Mouse (Mus musculus) embryonic facial prominence, embryonic 11.5 days (tissue): Measurements from ENCODE around the gene Tmsb4x. TPM values are rescaled to one million over a fixed set of nuclear protein-coding genes. Genes with fewer than 3 reads are reported as not detected.

Source experiments
- ATAC-seq: fragments of 200-750 bp; cut with Nextera tagmentation; replicated peaks from 2 replicates; pipeline ENCODE4 v1.8.0; 2017; ENCODE audit warnings: low read depth; ENCODE audit not compliant: insufficient number of reproducible peaks, low FRiP score, low TSS enrichment
- DNase-seq: peaks from one replicate; pipeline ENCODE4 v3.0.0-alpha.2; 2015; ENCODE audit warnings: low spot score
- H3K27ac ChIP-seq: fragments of 300-500 bp; sonication (generic); replicated peaks from 2 replicates; pipeline ENCODE4 v1.5.1; 2014; ENCODE audit warnings: mild to moderate bottlenecking, low read depth, low read length, control low read depth
- H3K27me3 ChIP-seq: fragments of 300-500 bp; sonication (generic); 2 replicates; pipeline ENCODE4 v1.6.1; 2014; ENCODE audit warnings: mild to moderate bottlenecking, low read length, moderate library complexity, mixed read lengths; ENCODE audit not compliant: control insufficient read depth, insufficient read depth
- H3K36me3 ChIP-seq: fragments of 300-500 bp; sonication (generic); replicated peaks from 2 replicates; pipeline ENCODE4 v1.6.1; 2014; ENCODE audit warnings: low read depth, mild to moderate bottlenecking, low read length, moderate library complexity, mixed read lengths; ENCODE audit not compliant: control insufficient read depth, insufficient read depth
- H3K4me1 ChIP-seq: fragments of 300-500 bp; sonication (generic); 2 replicates; pipeline ENCODE4 v1.6.1; 2014; ENCODE audit warnings: low read length, mixed read lengths; ENCODE audit not compliant: control insufficient read depth, insufficient read depth
- H3K4me2 ChIP-seq: fragments of 300-500 bp; sonication (generic); 2 replicates; pipeline ENCODE4 v1.6.1; 2014; ENCODE audit warnings: low read depth, mild to moderate bottlenecking, control low read depth, low read length, moderate library complexity
- H3K4me3 ChIP-seq: fragments of 300-500 bp; sonication (generic); 2 replicates; pipeline ENCODE4 v1.5.1; 2014; ENCODE audit warnings: low read depth, low read length, control low read depth
- H3K9ac ChIP-seq: fragments of 300-500 bp; sonication (generic); replicated peaks from 2 replicates; pipeline ENCODE4 v1.6.1; 2014; ENCODE audit warnings: mild to moderate bottlenecking, control low read depth, low read length
- H3K9me3 ChIP-seq: fragments of 300-500 bp; sonication (generic); replicated peaks from 2 replicates; pipeline ENCODE4 v1.6.1; 2016; ENCODE audit warnings: mild to moderate bottlenecking, low read length, inconsistent platforms, mixed read lengths; ENCODE audit not compliant: control insufficient read depth
- WGBS: fragments of 180-500 bp; shearing (Covaris S2); extraction: QIAGEN DNeasy Blood & Tissue Kit; methylation state at CpG from one replicate; pipeline ENCODE4 v1.1.7; 2014; 5-methylcytosine and 5-hydroxymethylcytosine counted together
- polyA plus RNA-seq: library from polyadenylated mRNA; unstranded; fragments of >200 nt; fragmentation: Nextera tagmentation; extraction: Ambion mirVana; gene quantifications from 2 replicates; pipeline ENCODE4 v1.2.1, GENCODE M21; 2014

The Tmsb4x gene
- polyA plus RNA-seq, 1 experiment from 2014 or later = 3,139 TPM

DNA sequence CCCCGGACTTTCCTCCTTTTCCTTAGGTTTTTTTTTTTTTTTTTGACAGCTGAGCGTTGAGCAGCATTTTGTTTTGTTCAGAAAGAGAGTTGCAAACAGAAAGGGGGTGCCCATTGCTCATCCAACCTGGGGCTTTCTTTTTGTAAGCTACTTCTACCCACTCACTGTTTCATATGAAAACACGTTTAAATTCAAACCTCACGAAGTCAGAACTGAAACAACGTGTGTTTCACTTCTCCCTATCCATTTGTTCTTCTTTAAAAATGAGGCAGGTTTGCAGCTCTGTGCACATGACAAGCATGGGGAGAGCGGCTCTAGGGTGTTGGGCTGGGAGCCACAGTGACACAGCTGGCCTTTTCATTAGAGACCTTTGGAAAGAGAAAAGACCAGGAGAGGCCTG is 33.8 kb downstream of the Tmsb4x start:
- no peak for ATAC-seq
- H3K9ac ChIP-seq = no peak overlapping the region
- no peaks in the 10 kb centered on the region for H3K27me3 ChIP-seq
- no peak overlapping the region for H3K4me2 ChIP-seq
- DNase-seq = no peak
- no peaks in the 10 kb centered on the region for H3K4me1 ChIP-seq
- WGBS = 80% methylated on average over 6 of the region's 6 CpGs
- no peak overlapping the region for H3K27ac ChIP-seq
- H3K9me3 ChIP-seq = no peaks in the 10 kb centered on the region
- H3K4me3 ChIP-seq = no peak overlapping the region
- no peaks in the 10 kb centered on the region for H3K36me3 ChIP-seq

DNA sequence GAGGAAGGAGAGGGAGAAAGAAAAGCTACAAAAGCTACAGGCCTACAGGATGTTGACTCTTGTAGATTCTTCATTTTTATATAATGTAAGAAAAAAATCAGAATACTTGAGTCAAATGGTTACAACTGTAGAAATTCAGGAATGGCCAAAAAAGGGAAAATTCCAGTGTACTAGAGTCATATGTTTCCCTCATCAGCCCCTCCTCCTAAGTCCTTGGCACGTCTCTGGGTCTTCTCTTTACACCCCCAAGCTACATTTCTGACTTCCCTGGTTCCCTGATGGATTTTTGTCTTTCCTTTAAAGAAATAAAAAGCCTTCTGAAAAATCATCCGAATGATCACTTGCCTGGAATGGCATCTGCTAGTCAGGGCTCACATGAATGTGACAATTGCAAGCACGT is 34.8 kb downstream of the Tmsb4x start:
- DNase-seq = no peak
- Histone ChIP-seq H3K27ac (no peak overlapping the region), H3K4me3 (no peak overlapping the region), H3K9me3 (no peaks in the 10 kb centered on the region), H3K36me3 (no peaks in the 10 kb centered on the region), H3K4me1 (no peaks in the 10 kb centered on the region), H3K4me2 (no peak overlapping the region), H3K27me3 (no peaks in the 10 kb centered on the region), H3K9ac (no peak overlapping the region)
- 73% methylated on average over 3 of the region's 3 CpGs for WGBS
- ATAC-seq = no peak

DNA sequence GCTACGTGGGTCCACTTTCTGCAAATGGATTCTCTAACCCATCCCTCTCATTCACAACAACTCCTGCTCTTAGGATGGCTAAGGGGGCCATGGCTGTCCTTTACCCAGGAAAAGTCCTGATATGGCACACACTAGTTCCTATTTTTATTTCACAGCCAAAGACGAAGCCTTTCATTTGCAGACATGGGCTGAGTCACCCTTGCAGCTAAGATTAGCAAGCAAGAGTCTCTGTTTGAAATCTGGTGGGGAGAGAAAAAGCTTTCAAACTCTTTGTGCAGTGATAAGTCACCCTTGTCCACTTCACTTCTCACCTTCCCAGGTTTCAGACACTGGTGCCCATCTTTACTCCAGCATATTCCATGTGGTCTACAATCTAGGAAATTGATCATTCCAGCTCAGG is 36.9 kb downstream of the Tmsb4x start:
- WGBS = 73% methylated on average over 2 of the region's 2 CpGs
- ATAC-seq = no peak
- H3K9me3 ChIP-seq = no peaks in the 10 kb centered on the region
- H3K27me3 ChIP-seq = no peaks in the 10 kb centered on the region
- no peak overlapping the region for H3K4me3 ChIP-seq
- H3K4me1 ChIP-seq = no peaks in the 10 kb centered on the region
- no peak overlapping the region for H3K4me2 ChIP-seq
- H3K36me3 ChIP-seq = no peaks in the 10 kb centered on the region
- H3K9ac ChIP-seq = no peak overlapping the region
- no peak for DNase-seq
- no peak overlapping the region for H3K27ac ChIP-seq

DNA sequence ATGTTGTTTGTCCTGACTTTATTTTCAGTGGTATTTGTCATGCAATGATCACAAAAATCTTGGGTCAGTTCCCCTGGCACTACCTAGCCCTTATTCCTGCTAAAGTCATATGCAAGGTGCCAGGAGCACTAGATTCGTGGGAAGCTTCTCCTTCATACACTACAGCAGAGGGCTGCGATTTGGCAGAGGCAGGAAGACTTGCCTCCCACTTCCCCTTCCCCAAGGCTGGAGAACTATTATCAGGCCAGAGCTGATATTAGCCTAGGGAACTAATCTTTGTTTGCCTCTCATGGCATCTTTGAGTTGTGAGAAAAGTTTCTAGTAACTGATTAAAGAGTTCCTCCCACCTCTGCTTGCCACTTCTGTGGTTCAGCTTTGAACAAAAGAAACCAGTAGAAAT is 37.8 kb downstream of the Tmsb4x start:
- WGBS = 86% methylated on average over 2 of the region's 2 CpGs
- no peaks in the 10 kb centered on the region; the same call in 1 of the 2 replicates for H3K27me3 ChIP-seq
- H3K4me2 ChIP-seq = no peak overlapping the region
- H3K4me3 ChIP-seq = no peak overlapping the region
- ATAC-seq = no peak
- no peak overlapping the region for H3K27ac ChIP-seq
- DNase-seq = no peak
- no peak overlapping the region for H3K9ac ChIP-seq
- H3K36me3 ChIP-seq = no peaks in the 10 kb centered on the region
- no peaks in the 10 kb centered on the region for H3K9me3 ChIP-seq
- H3K4me1 ChIP-seq = no peaks in the 10 kb centered on the region

DNA sequence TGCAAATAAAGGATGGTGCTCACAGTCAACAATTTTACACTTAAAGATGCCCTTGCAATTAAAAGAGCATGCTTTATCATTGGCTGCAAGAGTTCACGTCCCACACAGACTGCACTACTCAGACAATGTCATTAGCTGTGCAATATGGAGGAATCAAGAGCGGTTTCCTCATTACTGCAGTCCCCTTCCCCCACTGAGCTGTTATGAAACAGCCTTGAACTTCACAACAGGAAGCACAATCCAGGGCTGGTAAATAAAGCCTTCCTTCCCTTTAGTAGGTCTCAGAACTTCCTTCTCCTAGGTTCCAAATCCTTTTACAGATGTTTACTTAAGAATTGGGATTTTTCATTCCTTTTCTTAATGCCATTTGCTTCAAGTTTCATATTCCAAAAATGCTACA is 41.8 kb downstream of the Tmsb4x start:
- H3K36me3 ChIP-seq = no peaks in the 10 kb centered on the region
- H3K4me3 ChIP-seq = no peak overlapping the region
- WGBS = 58% methylated on average over 2 of the region's 2 CpGs
- H3K9ac ChIP-seq = no peak overlapping the region
- H3K27ac ChIP-seq = no peak overlapping the region
- H3K27me3 ChIP-seq = no peaks in the 10 kb centered on the region; the same call in 1 of the 2 replicates
- ATAC-seq = no peak
- DNase-seq = no peak
- no peak overlapping the region for H3K4me2 ChIP-seq
- no peaks in the 10 kb centered on the region for H3K9me3 ChIP-seq
- no peaks in the 10 kb centered on the region for H3K4me1 ChIP-seq

DNA sequence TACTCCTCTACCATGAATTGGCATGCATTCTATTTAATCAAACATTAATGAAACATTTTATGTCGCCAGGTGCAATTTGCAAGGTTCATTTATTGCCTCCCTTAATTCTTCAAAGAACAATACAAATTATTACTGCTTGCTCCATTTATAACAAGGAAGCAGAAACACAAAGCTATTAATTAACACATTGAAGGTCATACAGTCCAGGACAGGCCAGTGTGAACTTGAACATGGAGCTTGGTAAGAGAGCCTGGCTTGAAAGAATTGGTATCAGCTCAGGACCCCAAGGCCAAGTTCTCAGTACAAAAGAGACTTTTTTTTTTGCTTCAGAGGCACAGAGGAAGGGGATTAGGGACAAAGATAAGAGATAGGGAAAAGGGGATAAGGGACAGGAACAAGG is 43.1 kb downstream of the Tmsb4x start:
- 88% methylated on average over 1 of the region's 1 CpGs for WGBS
- no peaks in the 10 kb centered on the region; the same call in none of the 2 replicates for H3K27me3 ChIP-seq
- H3K9me3 ChIP-seq = no peaks in the 10 kb centered on the region
- DNase-seq = no peak
- no peak overlapping the region for H3K27ac ChIP-seq
- H3K4me3 ChIP-seq = no peak overlapping the region
- H3K9ac ChIP-seq = no peak overlapping the region
- H3K36me3 ChIP-seq = no peaks in the 10 kb centered on the region
- H3K4me2 ChIP-seq = no peak overlapping the region
- no peaks in the 10 kb centered on the region for H3K4me1 ChIP-seq
- no peak for ATAC-seq

DNA sequence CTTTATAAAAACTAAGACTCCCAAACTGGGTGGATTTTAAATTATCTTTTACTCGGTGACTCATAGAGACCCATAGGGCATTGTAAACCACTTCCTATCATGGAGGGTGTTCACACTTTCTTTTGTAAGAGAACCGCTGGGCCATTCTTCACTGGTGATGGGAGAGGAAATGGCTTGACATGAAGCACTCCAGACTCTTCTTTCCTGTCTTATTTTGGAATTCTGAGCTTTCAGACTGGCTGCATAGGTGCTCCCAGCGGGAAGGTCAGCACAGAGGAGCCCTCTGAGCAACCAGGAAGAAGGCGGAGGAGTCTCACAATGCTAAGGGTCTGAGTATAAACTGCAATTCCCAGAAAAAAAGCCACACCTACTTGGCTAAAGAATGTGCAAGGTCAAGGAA is 51.4 kb downstream of the Tmsb4x start:
- Histone ChIP-seq H3K36me3 (no peaks in the 10 kb centered on the region), H3K4me3 (no peak overlapping the region), H3K27ac (no peak overlapping the region), H3K9ac (no peak overlapping the region), H3K27me3 (no peaks in the 10 kb centered on the region; the same call in 1 of the 2 replicates), H3K4me1 (no peaks in the 10 kb centered on the region), H3K4me2 (no peak overlapping the region), H3K9me3 (no peaks in the 10 kb centered on the region)
- WGBS = 82% methylated on average over 4 of the region's 4 CpGs
- no peak for ATAC-seq
- DNase-seq = no peak
